Mouse (Mus musculus) olfactory bulb, adult 2 months (tissue): Measurements from ENCODE around the gene Fcrl6.

Source experiments
- CTCF ChIP-seq: fragments of 200-500 bp; IDR thresholded peaks from 2 replicates; pipeline ENCODE4 v1.5.1; 2012; ENCODE audit warnings: low read depth, mild to moderate bottlenecking, low read length, moderate library complexity; ENCODE audit not compliant: insufficient read depth
- POLR2A ChIP-seq: fragments of 200-500 bp; IDR thresholded peaks from 2 replicates; pipeline ENCODE4 v1.6.1; 2012; ENCODE audit warnings: mild to moderate bottlenecking, low read depth, low read length, moderate library complexity; ENCODE audit not compliant: insufficient read depth

- TF ChIP-seq POLR2A (no peak), CTCF (no peak)
Observed at GRCm38 (mm10) chr1:172580116-172580515, 22.2 kb downstream of the Fcrl6 start.
